In the genomic region with DNA sequence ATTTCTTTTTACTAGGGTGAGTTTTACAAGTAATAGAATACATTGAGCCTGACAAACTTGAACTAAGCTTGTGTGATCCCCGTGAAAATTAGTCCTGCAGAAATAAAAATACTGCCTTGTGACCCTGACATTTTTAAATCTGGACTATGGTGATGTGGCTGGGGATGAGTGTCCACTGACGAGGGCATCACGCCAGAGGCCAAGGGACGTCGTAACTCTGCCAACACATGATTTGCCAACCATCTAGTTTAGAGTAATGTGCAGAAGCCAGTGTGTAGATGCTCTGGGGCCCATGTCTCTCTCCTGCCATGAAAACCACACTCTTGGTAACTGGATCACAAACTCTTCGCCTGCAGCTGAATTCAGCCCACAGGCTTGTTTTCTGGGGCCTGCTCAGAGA, we compare ENCODE assay signal across 25 mouse cellular contexts. TPM values are rescaled to one million over a fixed set of nuclear protein-coding genes. Genes with fewer than 3 reads are reported as not detected.
DNase-seq lines count a peak whose midpoint lies in the region; ATAC-seq and TF ChIP-seq lines count a peak whose summit lies in the region.
"Had no signal": no experiment of that assay in that cellular context is flagged by ENCODE, and none has a peak within 500 bp of the region (broad histone marks: within the 10 kb centered on the region; RNA-seq: fewer than 3 reads in every experiment).

No protein-coding gene starts in this region.

- no peaks in the 10 kb centered on the region for H3K27me3 ChIP-seq in heart, adult 2 months (ENCODE audit: control insufficient read depth, insufficient read depth, low read length)
- H3K27me3 ChIP-seq in heart, embryonic 10.5 days (ENCODE audit: insufficient read depth, poor library complexity, severe bottlenecking) = peaks cover 3% of the 10 kb centered on the region; the same call in 1 of the 2 replicates
- H3K27me3 ChIP-seq: lung, embryonic 15.5 days had no signal

- H3K4me3 ChIP-seq in heart, adult 2 months = no peak overlapping the region
- no peak overlapping the region for H3K4me3 ChIP-seq in heart, embryonic 10.5 days
- H3K4me3 ChIP-seq: embryonic facial prominence, embryonic 12.5 days; forebrain, embryonic 15.5 days; liver, embryonic 13.5 days; lung, embryonic 15.5 days; midbrain, embryonic 12.5 days; neural tube, embryonic 15.5 days had no signal

- no peak for TF ChIP-seq POLR2A in heart, adult 2 months (IDR thresholded peaks at IDR 0.05; ENCODE audit: insufficient read depth, low read depth, low read length)

- WGBS in heart, adult 2 months = 64% methylated on average over 6 of the region's 6 CpGs
- 81% methylated on average over 6 of the region's 6 CpGs for WGBS in heart, embryonic 10.5 days

- DNase-seq in heart, adult 2 months = peak; percentile 56 to 59
- DNase-seq in heart, embryonic 10.5 days (ENCODE audit: low spot score) = no peak
- peak; percentile 88 for DNase-seq in adrenal gland, adult 2 months
- peak; percentile 55 to 74 for DNase-seq in gastrocnemius, adult 8-10 months (ENCODE audit: low spot score in 2 of 2)
- DNase-seq in heart, postnatal 14 days = peak; percentile 40 to 46
- DNase-seq in thymus, postnatal 25 days = no peak
- DNase-seq in layer of hippocampus, adult 18-20 months (ENCODE audit: low spot score in 2 of 2) = no peak
- DNase-seq: cerebellum, adult 2 months; kidney, adult 8-10 months; kidney, postnatal 4 days; layer of hippocampus, postnatal 36 days; left cerebral cortex, postnatal 4 days; liver, embryonic 13.5 days had no signal

- intact Hi-C loops in heart, adult 2 months (cut with DNase I) = no loop called here
- intact Hi-C loops in heart, postnatal 14 days (cut with DNase I) = no loop called here

- no peak for TF ChIP-seq CTCF in heart, adult 2 months (IDR thresholded peaks at IDR 0.05)

- peak overlapping the region; percentile 45 for H3K27ac ChIP-seq in heart, adult 2 months
- no peak overlapping the region for H3K27ac ChIP-seq in heart, embryonic 10.5 days
- H3K27ac ChIP-seq: embryonic facial prominence, embryonic 12.5 days; forebrain, embryonic 15.5 days; liver, embryonic 13.5 days; lung, embryonic 15.5 days; macrophage; midbrain, embryonic 12.5 days; neural tube, embryonic 15.5 days had no signal

- H3K9me3 ChIP-seq in heart, embryonic 10.5 days = no peaks in the 10 kb centered on the region
- H3K9me3 ChIP-seq: embryonic facial prominence, embryonic 12.5 days; forebrain, embryonic 15.5 days; liver, embryonic 13.5 days; lung, embryonic 15.5 days; midbrain, embryonic 12.5 days; neural tube, embryonic 15.5 days had no signal

- peaks cover 5% of the 10 kb centered on the region for H3K36me3 ChIP-seq in heart, adult 2 months (ENCODE audit: control insufficient read depth, insufficient read depth, low read length)
- no peaks in the 10 kb centered on the region for H3K36me3 ChIP-seq in heart, embryonic 10.5 days
- H3K36me3 ChIP-seq: embryonic facial prominence, embryonic 12.5 days; forebrain, embryonic 15.5 days; liver, embryonic 13.5 days; lung, embryonic 15.5 days; midbrain, embryonic 12.5 days; neural tube, embryonic 15.5 days had no signal

- no peaks in the 10 kb centered on the region for H3K79me2 ChIP-seq in heart, adult 2 months (replicated peaks; ENCODE audit: control insufficient read depth, insufficient read depth, low read length)

- peak; percentile 76; the same call in 1 of the 2 replicates for TF ChIP-seq EP300 in heart, adult 2 months (IDR thresholded peaks at IDR 0.05; ENCODE audit: insufficient read depth, low read depth, low read length)

- peaks cover 6% of the 10 kb centered on the region for H3K4me1 ChIP-seq in heart, adult 2 months (ENCODE audit: control insufficient read depth, insufficient read depth, low read length)
- H3K4me1 ChIP-seq in heart, embryonic 10.5 days = peaks cover under 1% of the 10 kb centered on the region; the same call in 1 of the 2 replicates
- H3K4me1 ChIP-seq: embryonic facial prominence, embryonic 12.5 days; forebrain, embryonic 15.5 days; liver, embryonic 13.5 days; lung, embryonic 15.5 days; midbrain, embryonic 12.5 days; neural tube, embryonic 15.5 days had no signal

- ATAC-seq in activated CD4-positive, CD25-positive, alpha-beta regulatory T cell, adult 4 months = no peak
- ATAC-seq: forebrain, embryonic 15.5 days had no signal

- no peak overlapping the region for H3K9ac ChIP-seq in heart, adult 2 months (ENCODE audit: low read depth, low read length)
- H3K9ac ChIP-seq: embryonic facial prominence, embryonic 12.5 days; forebrain, embryonic 15.5 days; liver, embryonic 13.5 days; lung, embryonic 15.5 days; midbrain, embryonic 12.5 days; neural tube, embryonic 15.5 days had no signal

RNA-seq across cellular contexts. Expression of gene Mlf1, which starts 6.4 kb away (rescaled TPM):
- total RNA-seq in heart, adult 2 months (2021) = 100 to 1,000 TPM; 177 to 189 TPM
- polyA plus RNA-seq in heart, adult 2 months (2012; rRNA removed) = 52.7 and 117 TPM in 2 replicates
- polyA plus RNA-seq in heart, embryonic 10.5 days (2016; fragmentation: Nextera tagmentation; extraction: Ambion mirVana) = 28.8 and 32.6 TPM in 2 replicates
- 1 to 10 TPM; 2.5 to 4.0 TPM for total RNA-seq in adrenal gland, adult 2 months (2021)
- polyA plus RNA-seq in adrenal gland, adult 2 months (2012; rRNA removed) = 0.38 and 0.71 TPM in 2 replicates
- 100 to 1,000 TPM; 179 to 386 (median 241) TPM for total RNA-seq in gastrocnemius, adult 8-10 months (2022)
- 100 to 1,000 TPM; 334 to 382 TPM for total RNA-seq in heart, postnatal 14 days (2021)
- polyA plus RNA-seq in activated CD4-positive, CD25-positive, alpha-beta regulatory T cell, adult 4 months (2017; shearing (Covaris generic)) = 1 to 10 TPM; 2.0 to 2.7 TPM
- 1 to 10 TPM in 1 of 2 experiments, under 1 TPM in 1; 0.61 to 2.0 TPM for total RNA-seq in layer of hippocampus, adult 18-20 months (2021)
- polyA plus RNA-seq: macrophage had no signal

RNA-seq across cellular contexts. Expression of gene Gm17402, which starts 7.5 kb away (rescaled TPM):
- total RNA-seq in heart, adult 2 months (2021) = not detected
- polyA plus RNA-seq in heart, adult 2 months (2012; rRNA removed) = not detected in 2 replicates
- not detected in 2 replicates for polyA plus RNA-seq in heart, embryonic 10.5 days (2016; fragmentation: Nextera tagmentation; extraction: Ambion mirVana)
- total RNA-seq in adrenal gland, adult 2 months (2021) = not detected
- not detected in 2 replicates for polyA plus RNA-seq in adrenal gland, adult 2 months (2012; rRNA removed)
- total RNA-seq in gastrocnemius, adult 8-10 months (2022) = not detected
- total RNA-seq in heart, postnatal 14 days (2021) = not detected
- polyA plus RNA-seq in activated CD4-positive, CD25-positive, alpha-beta regulatory T cell, adult 4 months (2017; shearing (Covaris generic)) = not detected
- not detected for total RNA-seq in layer of hippocampus, adult 18-20 months (2021)
- total RNA-seq: layer of hippocampus, postnatal 36 days; left cerebral cortex, postnatal 4 days had no signal
- polyA plus RNA-seq: C2C12; cerebellum, adult 2 months; cortical plate, adult 2 months; embryonic facial prominence, embryonic 12.5 days; forebrain, embryonic 15.5 days; gonadal fat pad, adult 2 months; hindbrain, embryonic 11.5 days; liver, embryonic 13.5 days; lung, embryonic 15.5 days; macrophage; midbrain, embryonic 12.5 days; neural tube, embryonic 15.5 days; urinary bladder, adult 2 months had no signal

Comparison
In these comparisons a context has a peak if more than half of its experiments do, and no peak if none do; other contexts are left out.
1. DNase-seq: peak in heart, adult 2 months (2 of 2), adrenal gland, adult 2 months (single experiment), gastrocnemius, adult 8-10 months (2 of 2) and heart, postnatal 14 days (2 of 2); none in heart, embryonic 10.5 days (single experiment), thymus, postnatal 25 days (single experiment) and layer of hippocampus, adult 18-20 months (0 of 2).
2. RNA of gene Mlf1, which starts 6.4 kb away (total RNA-seq): 334 to 382 TPM in heart, postnatal 14 days, 179 to 386 TPM in gastrocnemius, adult 8-10 months and 177 to 189 TPM in heart, adult 2 months; 2.5 to 4.0 TPM in adrenal gland, adult 2 months and 0.61 to 2.0 TPM in layer of hippocampus, adult 18-20 months; every median in the first group is over 10 times any median in the second.